Mouse (Mus musculus) adrenal gland, postnatal 14 days (tissue): ENCODE results near the gene Amotl2. TPM values are rescaled to one million over a fixed set of nuclear protein-coding genes. Genes with fewer than 3 reads are reported as not detected.

Experiments
- DNase-seq: peaks from one replicate; pipeline ENCODE4 v3.0.0; 2021; ENCODE audit warnings: mixed read lengths
- long read RNA-seq, 2 experiments: library from polyadenylated mRNA; stranded (forward); transcript quantifications; one replicate each; pipeline ENCODE4 v2.0.0; 2021
- total RNA-seq: library from RNA; stranded (reverse); gene quantifications from 2 replicates; pipeline ENCODE4 v1.2.3, GENCODE M21; 2021

Gene Amotl2
- total RNA-seq = 160 and 219 TPM in 2 replicates
- long read RNA-seq, experiment 1, full-length matches to known transcripts = 151 of 220 reads
- long read RNA-seq, experiment 1, partial matches to known transcripts = 56 of 220 reads
- long read RNA-seq, experiment 1, other reads (novel, unspliced or antisense) = 13 of 220 reads
- long read RNA-seq, experiment 2, full-length matches to known transcripts = 110 of 158 reads
- long read RNA-seq, experiment 2, partial matches to known transcripts = 37 of 158 reads
- long read RNA-seq, experiment 2, other reads (novel, unspliced or antisense) = 11 of 158 reads

DNA sequence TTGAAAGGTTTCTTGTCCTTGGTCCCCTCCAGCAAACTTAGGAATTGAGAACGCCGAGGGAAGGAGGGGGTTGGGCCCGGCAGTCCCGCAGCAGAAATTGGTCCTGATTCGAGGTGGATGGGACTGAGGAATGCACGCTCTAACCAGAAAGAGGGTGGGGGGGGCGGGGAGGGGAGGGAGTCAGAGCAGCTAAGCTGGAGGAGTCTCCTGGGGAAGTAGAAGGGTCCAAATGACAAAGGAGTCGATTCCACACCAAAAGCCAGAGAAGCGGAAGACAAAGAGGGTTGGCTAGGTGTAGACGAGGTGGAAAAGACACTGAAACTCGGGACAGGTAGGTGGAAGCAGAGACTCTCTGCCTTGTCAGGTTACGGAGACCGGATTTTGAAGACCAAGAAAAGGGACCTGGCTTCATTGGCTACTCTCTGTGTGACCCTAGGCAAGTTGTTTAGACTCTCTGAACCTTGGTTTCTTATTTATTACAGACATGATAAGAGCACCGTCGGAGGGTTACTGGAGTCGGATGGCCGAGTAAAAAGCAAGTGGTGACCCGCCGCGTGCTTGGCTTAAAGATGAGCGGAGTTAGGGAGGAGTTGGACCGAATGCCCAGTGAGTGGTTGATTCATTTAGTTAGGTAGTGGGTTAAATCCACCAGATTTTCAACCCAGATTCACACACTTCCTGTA, at the start of gene Amotl2:
Amotl2 (plus strand) TSS at position 192 of the 683 bp plus-strand sequence.
- DNase-seq = no peak

DNA sequence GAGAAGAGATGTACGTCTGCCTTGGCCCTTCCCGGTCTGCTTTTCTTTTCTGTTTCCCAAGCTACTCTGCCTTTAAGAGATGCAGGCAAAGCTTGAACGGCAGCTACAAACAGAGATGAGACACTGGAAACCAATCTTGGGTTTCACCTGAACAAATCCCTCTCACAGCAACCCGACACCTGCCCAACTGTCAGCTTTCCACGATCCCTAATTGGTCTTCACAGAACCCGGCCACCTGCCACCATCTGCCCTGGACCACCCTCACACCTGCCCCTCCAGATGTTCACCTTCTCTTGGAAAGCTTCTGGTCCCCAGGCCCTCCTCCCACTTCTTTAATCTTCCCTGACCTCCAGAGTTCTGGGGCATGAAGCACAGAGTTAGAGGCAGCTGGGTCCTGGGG, 48.4 kb upstream of the Amotl2 start:
- no peak for DNase-seq

DNA sequence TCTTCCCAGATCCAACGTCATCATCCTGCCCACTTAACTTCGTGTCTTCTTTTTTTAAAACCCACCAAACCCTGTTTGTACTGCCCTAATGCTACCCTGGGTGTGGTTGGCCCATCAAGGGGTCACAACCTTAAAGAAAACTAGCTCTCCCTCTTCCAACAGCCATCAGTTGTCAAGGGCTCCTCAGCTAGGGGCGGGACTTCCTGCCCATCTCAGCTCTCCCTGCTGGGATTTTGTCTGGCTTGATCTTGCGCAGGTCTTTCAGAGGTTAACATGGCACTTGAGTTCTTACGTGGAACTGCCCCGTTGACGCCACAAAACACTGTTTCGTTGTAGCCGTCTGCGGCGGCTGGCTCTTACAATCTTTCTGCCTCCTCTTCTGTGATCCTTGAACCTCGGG, 47.6 kb upstream of the Amotl2 start:
- no peak for DNase-seq

DNA sequence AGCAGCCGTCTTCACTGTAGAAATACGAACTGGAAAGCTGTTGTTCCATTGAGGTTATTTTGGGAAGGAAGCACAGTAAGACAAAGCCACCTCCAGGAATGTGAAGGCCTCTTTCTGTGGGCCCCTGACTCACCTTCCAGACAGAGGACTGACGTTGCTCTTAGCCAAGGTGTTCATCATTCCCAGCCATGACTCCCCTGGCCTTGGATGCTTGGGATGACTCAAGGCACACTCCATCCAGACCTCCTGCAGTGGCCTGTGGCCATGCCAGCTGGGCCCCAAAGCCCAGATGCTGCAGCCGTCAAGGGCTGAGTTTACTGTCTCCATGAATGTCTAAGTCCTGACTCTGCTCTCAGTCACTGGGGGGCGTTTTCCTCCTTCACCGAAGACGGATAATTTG, 43.1 kb upstream of the Amotl2 start:
- DNase-seq = peak; percentile 61

DNA sequence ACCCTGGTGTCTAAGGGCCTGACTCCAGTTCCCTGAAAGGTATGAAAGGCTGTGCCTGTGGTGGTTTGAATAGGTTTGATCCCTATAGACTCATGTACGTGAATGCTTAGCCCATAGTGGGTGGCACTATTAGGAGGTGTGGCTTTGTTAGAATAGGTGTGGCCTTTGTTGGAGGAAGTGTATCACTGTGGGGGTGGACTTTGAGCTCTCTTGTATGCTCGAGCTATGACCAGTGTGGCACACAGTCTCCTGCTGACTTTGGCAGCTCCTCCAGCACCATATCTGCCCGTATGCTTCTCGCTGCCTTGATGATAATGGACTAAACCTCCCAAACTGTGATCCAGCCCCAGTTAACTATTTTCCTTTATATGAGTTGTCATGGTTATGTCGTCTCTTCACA, 40.5 kb upstream of the Amotl2 start:
- DNase-seq = no peak

DNA sequence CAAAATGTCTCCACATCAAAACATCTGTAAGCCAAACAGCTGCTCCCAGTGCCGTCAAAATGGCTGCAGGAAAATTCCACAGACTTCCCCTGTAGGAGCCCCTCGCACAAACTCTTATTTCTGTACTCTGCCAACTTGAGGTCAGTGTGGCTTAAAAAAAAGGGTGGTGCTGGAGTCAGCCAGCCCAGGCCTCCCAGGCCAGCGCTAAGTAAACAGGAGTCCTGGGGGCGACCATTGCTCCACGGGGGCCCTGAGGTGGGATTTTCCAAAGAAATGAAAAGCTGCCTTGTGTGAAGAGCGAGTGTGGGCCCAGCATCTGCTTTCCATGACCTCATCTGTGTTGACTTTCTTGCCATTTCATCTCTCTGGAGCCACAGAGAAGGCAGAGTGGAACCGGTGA, 35.0 kb upstream of the Amotl2 start:
- DNase-seq = no peak

DNA sequence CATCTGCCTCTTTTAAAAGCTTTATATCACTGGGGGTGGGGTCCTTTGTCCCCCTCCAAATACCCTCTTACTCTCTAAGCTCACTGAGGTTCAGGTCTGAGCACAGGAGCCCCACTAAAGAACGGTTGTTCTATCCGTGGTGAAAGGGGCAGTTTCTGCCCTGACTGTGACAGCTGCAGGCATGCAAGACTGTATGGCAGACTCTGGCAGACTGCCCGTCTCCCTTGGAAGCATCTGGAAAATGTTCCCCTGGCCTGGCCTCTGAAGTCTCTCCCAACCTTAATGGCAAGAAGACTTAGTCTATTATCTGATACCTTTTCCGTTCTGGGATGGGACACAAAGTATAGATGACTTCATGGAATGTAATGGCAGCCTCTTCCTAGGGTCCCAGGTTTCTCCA, 28.5 kb upstream of the Amotl2 start:
- DNase-seq = peak; percentile 48

DNA sequence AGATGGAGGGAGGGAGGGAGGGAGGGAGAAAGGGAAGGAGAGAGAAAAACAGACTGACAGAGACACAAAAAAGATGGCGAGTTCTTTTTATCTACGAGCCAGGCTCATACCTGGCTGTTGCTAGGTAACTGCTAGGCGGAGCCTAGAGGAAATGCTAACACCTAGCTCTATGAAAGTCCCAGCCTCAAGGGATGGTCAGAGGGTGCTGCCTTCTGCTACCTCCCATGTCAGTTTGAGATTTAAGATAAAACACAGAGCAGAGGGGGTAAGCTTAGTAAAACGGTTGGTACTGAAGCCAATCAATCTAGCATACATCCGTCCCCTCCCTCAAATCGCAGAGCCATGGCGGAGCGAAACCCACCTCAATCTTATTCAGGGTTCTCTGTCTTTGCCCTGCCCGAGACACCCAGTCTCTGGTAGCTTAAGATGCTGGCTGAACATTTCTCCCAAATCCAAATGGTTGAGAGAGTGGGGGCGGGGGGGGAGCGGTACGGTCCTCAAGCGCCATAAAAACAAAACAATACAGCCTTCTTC, 27.0 kb upstream of the Amotl2 start:
- DNase-seq = no peak

DNA sequence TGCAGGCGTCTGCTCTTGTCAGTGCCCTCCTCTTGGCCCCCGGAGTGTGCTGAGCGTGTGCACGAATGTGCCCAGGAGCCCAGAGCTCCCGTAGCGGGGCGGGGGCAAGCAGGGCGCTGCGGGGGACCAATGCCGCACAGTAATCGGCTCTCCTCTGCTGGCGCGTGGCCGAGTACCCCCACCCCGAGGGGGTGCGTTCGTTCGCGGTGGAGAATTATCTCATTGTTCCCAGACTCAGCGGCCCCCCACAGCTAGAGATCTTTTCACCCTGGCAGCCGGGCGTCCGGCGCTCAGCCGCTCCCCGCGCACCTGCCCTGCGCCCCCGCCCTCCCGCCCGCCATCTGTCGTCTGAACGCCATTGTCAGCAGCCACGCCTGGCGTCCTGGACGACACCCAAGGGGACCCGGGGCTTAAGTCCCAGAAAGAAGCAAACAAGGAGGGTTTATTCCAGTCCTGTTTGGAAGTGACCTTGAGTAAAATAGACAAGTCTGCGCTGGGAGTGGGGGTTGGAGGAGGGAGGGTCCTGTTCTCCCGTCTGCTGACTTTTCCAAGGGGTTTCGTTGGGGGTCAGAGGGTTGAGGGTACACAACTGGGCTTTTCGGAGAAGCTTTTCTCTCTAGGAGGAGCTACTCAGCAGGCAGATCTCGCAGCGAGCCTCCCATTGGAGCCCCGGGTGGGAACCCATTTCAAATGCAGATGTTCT, 26.4 kb upstream of the Amotl2 start:
- DNase-seq = peak; percentile 37

DNA sequence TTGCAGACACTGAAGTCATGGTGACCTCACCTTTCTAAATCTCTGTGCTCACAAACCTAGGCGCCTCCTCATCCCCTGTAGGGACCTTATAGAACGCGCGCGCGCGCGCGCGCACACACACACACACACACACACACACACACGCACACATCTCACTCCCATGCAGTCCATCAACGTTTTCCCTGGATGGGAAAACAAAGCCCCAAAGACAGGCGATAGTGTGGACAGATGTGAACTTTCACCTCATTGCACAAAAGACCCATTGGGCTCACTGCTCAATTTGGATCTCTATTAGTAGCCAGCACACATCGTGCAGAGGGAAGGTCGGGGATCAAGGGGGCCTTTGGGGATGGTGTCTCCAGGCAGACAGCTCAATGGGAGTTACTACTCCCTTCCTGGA, 25.6 kb upstream of the Amotl2 start:
- DNase-seq = no peak

DNA sequence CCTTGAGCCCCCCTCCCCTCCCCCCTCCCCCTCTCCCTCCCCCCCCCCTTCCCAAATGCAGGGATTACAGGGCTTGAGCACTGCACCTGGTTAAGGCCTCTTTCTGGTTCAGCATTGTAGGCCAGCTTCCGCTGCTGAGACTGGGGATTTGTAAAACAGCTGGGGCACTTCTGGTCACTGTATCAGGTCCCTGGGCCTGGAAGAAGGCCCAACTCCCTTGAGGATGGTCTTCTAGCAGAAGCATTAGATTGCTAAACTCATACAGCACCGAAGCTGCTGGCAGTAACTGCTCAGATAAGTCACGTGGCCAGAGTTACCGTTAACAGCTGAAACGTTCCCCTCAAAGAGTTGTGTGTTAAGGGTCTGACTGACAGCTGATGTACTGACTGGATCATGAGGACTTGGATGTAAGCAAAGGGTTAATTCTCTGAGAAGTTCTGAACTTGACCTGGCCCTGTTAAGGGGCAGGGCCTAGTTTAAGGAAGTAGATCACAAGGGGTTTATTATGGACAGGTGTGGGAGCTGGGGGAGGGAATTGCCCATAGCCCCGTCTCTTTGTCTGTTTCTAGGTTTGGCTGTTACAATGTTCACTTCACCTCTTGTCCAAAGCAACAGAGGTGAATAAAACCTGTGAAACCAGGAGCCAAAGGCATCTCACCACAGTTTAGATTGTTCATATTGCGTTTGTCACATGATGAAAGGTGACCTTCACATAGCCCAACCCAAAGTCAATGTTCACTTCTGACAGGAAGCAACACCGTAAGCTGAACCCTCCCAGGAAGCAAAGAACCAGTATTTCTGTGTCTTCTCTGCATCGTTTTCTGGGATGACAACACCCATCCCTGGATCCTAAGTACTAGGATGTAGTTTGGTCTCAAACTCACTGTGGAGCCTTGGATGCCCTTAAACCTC, 23.7 kb upstream of the Amotl2 start:
- peak; percentile 55 for DNase-seq

DNA sequence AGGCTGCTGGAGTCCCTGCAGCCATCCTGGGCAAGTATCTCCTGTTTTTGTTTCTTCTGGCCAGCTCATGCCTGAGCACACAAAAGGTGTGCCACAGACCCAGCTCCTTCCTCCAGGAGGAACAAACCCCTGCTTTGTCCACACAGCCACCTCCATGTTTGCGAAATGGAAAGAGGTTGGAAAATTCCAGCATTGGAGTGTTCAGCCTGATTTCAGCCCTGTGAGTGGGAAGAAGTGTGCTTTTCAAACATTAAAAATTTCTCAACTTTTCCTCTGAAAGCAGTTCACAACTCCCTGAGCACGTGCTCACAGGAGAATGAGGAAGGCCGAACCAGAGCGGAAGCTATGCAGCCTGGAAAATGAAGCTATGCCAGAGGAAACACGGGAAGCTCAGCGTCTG, 15.4 kb upstream of the Amotl2 start:
- DNase-seq = no peak

DNA sequence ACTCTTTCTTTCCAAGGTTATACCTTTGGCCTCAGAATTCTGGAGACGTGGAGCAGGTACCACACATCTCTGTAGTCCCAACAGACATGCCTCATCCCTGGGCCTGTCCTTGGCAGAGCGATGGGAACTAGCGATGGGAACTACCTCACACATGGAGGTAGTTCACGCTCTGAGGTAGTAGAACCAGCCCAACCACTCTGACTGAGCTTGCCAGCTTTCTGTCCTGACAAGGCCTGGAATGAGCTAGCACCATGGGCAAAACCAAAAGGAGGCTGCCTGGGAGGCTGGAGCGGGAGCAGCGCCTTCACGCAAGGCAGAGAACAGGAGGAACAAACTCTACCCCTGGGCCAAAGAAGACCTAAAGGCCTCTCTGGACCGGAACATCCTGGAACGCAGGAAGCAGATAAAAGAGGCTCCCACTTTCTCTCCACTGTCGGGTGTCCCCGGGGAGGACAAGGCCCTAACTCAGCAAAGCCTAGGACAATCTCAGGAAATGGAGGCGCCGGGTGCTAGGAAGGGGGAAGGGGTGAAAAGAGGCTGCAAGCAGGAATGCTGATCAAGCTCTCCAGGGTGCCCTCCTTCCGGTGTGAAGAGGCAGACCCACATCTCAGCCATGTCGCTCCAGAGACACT, 6.9 kb upstream of the Amotl2 start:
- DNase-seq = peak; percentile 12

DNA sequence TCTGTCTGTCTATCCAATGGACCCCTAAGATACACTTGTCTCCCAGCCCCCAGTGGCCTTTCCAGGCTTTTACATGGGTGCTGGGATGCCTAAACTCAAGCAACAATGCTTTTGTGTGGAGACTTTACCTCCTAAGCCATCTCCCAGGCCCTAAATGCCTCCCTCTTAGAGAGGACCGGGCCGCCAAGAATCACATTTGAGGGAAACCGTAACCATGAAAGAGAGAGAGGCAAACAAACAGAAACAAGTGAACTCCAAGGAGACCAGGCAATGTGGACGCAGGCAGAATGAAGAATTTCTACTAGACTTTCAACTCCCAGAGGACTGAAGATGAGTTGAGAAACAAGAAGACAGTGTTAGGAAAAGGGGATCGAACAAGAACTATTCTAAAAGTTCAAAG, 6.0 kb upstream of the Amotl2 start:
- no peak for DNase-seq

DNA sequence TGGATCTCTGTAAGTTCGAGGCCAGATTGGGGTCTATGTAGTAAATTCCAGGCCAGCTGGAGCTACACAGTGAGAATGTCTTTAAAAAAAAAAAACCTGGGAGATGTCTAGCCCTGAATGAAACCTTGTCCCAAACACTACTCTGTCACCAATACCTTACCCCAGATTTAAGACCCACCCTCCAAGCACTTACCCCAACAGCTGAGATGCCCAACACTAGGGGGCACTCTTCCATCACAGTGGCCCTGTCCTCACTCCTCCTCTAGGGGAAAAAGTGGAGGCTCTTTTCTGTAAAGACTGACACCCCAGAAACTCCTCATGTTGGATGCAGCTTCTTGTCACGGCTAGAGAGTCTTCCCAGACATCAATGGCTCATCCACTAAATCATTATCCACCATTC, 2.7 kb upstream of the Amotl2 start:
- peak; percentile 72 for DNase-seq

DNA sequence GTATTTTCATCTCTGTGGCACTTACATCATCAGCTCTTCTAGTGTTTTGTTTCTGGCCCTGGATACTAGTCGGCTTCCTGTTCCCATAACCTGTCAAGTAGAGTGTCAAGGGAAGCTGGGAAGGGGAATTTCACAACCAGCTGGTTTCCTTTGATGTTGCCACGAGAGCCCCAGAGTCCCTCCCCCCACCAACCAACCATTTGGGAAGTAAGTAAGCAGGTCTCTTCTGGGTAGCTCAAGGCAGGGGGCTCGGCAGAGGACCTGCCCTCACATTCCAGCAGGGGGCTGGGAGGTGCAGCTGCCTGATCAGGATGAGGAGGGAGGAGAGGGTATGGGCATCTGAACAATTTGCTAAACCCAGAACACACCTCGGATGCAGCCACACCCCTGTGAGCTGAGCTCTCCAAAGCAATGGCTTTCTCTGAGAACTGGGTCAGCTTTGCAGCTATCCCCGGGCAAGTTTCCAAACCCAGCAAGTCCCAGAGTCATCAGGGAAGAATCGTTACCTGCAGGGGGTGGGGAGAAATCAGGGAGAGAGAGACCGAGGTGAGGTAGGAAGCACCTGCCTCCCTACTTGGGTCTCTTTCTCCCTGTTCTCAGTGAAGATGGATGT, 1.5 kb upstream of the Amotl2 start:
- DNase-seq = peak; percentile 50

DNA sequence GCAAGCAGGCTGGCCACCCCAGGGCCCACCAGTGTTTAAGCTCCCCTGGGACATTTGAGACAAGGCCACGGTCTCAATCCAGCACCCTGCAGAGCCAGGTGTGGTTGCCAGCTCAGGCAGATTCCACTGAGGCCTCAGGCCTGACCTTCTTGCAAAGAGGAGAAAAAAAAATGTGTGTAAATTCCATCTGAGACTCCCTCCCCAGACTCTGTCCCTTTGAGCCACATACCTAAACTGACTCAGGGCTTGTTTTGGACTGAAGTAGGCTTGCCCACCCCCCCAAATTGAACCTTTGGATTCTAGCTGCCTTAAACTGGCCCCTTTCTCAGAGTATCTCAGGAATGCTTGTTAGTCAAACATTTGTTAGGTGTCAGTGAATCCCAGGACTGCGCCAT, 969 bp upstream of the Amotl2 start:
- DNase-seq = peak; percentile 37

DNA sequence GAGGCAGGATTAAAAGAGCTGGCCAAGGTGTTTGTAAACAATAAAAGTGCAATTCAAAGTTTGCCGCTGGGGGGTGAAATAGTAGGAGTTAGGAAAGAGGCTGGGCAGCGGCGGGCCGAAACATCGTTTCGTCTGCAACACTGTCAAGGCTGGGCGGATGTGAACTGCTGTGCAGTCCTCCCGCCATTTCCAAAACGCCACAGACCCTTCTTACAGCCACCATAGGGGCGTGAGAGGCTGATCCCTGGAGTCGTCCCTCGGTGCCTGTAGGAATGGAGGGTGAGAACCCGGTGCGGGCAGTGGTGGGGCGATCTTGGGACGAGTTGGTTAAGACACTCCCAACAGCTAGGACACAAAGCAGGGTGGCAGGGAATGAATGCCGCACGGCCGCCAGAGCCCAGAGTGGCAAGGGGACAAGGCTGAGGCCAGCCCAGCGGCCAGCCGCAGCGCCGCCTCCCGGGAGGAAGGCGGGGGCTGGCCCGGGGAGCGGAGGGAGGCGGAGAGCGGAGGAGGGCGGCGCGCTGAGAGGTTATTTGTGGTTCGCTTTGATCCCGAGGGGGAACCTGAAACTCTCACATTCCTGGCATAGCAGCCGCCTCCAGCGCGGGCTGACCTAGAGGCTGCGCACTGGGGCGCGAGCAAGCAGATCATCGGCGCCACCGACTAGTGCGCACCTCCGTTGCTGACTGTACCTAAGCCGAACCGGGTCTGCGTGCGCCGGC, 853 bp downstream of the Amotl2 start:
- DNase-seq = peak; percentile 96

DNA sequence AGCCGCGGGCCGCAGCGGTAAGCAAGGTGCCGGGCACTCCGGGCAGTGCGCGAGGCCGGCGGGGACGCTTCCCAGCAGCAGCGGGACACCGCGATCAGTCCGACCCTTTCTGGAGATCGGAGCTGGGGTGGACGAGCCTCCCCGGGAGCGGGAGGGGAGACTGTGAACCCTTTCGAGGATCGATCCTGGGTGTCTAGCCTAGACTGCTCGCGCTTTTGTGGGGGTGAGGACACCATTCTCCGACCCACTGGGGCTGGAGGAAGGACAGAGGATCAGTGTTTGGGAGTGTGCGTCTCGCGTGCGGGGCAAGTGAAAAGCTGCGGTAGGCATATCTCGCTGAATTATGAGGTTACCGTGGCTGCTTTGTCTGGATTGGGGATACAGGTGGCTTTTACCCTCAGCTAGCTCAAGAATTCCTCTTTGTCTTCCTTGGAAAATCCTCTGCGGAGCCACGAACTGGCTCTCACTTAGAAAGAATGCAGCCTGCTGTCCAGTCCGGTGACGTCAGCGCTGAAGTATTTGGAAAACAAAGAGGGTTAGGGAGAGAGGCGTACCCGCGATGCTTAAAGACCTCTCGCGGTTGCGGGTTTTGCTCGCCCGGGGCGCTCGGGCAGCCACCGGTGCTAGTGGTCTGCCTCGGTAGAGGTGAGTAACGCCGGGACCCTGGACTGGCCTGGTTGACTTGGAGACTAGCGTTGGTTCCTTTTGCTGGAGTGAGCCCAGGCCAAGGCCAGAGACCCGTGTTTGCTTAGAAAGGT, 1.6 kb downstream of the Amotl2 start:
- DNase-seq = peak; percentile 90

DNA sequence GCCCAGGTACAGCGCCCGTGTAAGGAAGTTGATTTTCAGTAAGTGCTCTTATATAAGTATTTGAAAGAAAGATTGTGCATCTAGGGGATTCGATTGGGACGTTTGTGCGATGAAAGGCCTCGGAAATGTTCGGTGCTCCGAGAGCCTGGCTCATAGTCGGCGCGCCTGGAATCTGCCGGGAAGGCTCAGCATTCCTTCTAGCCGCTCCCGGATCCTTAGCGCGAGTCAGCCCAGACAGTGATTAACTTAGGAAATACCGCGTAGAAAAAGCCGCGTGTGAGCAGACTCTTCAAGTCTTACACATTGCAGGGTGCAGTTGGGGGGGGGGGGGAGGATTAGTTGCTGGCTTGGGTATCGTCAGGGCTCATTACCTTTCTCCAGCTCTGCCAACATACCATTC, 2.2 kb downstream of the Amotl2 start:
- peak; percentile 48 for DNase-seq
